In genomic region chr6:52011559-52012408, GRCm38 (mm10) we compare ENCODE assay signal across 8 mouse cellular contexts. TPM values are rescaled to one million over a fixed set of nuclear protein-coding genes. Genes with fewer than 3 reads are reported as not detected.
A peak's percentile ranks its signal among the peaks of the same experiment; 100 is the strongest.
DNase-seq lines count a peak whose midpoint lies in the region; ATAC-seq and TF ChIP-seq lines count a peak whose summit lies in the region.

No protein-coding gene starts in this region.

- no peak for TF ChIP-seq CTCF in kidney, postnatal 0 days (IDR thresholded peaks at IDR 0.05; ENCODE audit: low read depth)

- DNase-seq in kidney, postnatal 0 days (ENCODE audit: low spot score): peak; percentile 77
- no peak for DNase-seq in kidney, postnatal 25 days
- DNase-seq in WW6 (ENCODE audit: low read depth, low spot score): peak; percentile 57
- peak; percentile 21 for DNase-seq in skeletal muscle tissue, adult 2 months (ENCODE audit: low read depth, low spot score)
- DNase-seq in frontal cortex, postnatal 10 days (ENCODE audit: low spot score in 2 of 2): no peak
- DNase-seq in retina, embryonic 14.5 days (ENCODE audit: low spot score): no peak

- H3K4me1 ChIP-seq in kidney, postnatal 0 days (replicated peaks; ENCODE audit: insufficient read depth, low read length): no peaks in the 10 kb centered on the region
- peaks cover 3% of the 10 kb centered on the region; the same call in 1 of the 2 replicates for H3K4me1 ChIP-seq in heart, embryonic 16.5 days (ENCODE audit: control insufficient read depth, insufficient read depth, low read length)
- H3K4me1 ChIP-seq in liver, embryonic 16.5 days (ENCODE audit: control insufficient read depth, low read depth, low read length): no peaks in the 10 kb centered on the region; the same call in 1 of the 2 replicates

- H3K4me2 ChIP-seq in kidney, postnatal 0 days (ENCODE audit: low read length): peak overlapping the region; percentile 69
- peak overlapping the region; percentile 89 for H3K4me2 ChIP-seq in heart, embryonic 16.5 days (ENCODE audit: low read depth, low read length)
- peak overlapping the region; percentile 78 for H3K4me2 ChIP-seq in liver, embryonic 16.5 days (ENCODE audit: low read depth, low read length)

- no peaks in the 10 kb centered on the region for H3K9me3 ChIP-seq in kidney, postnatal 0 days (replicated peaks; ENCODE audit: low read length)
- H3K9me3 ChIP-seq in heart, embryonic 16.5 days (replicated peaks; ENCODE audit: control insufficient read depth, low read length): no peaks in the 10 kb centered on the region
- no peaks in the 10 kb centered on the region for H3K9me3 ChIP-seq in liver, embryonic 16.5 days (replicated peaks; ENCODE audit: control insufficient read depth, low read length)

- H3K27me3 ChIP-seq in kidney, postnatal 0 days (ENCODE audit: insufficient read depth, low read length): 0 out of 2 replicates have a peak, but pooled peaks cover 3% of the 10 kb centered on the region
- H3K27me3 ChIP-seq in heart, embryonic 16.5 days (ENCODE audit: control insufficient read depth, insufficient read depth, low read length): peaks cover 36% of the 10 kb centered on the region
- H3K27me3 ChIP-seq in liver, embryonic 16.5 days (ENCODE audit: control insufficient read depth, insufficient read depth, low read depth, low read length): peaks cover 20% of the 10 kb centered on the region

- no peaks in the 10 kb centered on the region for H3K36me3 ChIP-seq in kidney, postnatal 0 days (ENCODE audit: insufficient read depth, low read length)
- no peaks in the 10 kb centered on the region for H3K36me3 ChIP-seq in heart, embryonic 16.5 days (ENCODE audit: control insufficient read depth, insufficient read depth)
- no peaks in the 10 kb centered on the region for H3K36me3 ChIP-seq in liver, embryonic 16.5 days (ENCODE audit: control insufficient read depth, insufficient read depth)

- peak overlapping the region; percentile 74 for H3K4me3 ChIP-seq in kidney, postnatal 0 days (replicated peaks; ENCODE audit: low read depth, low read length)
- peak overlapping the region; percentile 90 for H3K4me3 ChIP-seq in heart, embryonic 16.5 days (ENCODE audit: low read length)
- H3K4me3 ChIP-seq in liver, embryonic 16.5 days (ENCODE audit: low read depth, low read length): peak overlapping the region; percentile 77

- WGBS in kidney, postnatal 0 days: 7% methylated on average over 26 of the region's 26 CpGs
- WGBS in heart, embryonic 16.5 days: 6% methylated on average over 26 of the region's 26 CpGs
- WGBS in liver, embryonic 16.5 days (ENCODE audit: insufficient replicate concordance): 2% methylated on average over 26 of the region's 26 CpGs

- ATAC-seq in kidney, postnatal 0 days (replicated peaks; ENCODE audit: low FRiP score, low read depth): peak; percentile 85
- ATAC-seq in heart, embryonic 16.5 days (replicated peaks; ENCODE audit: extremely low read depth, insufficient read depth, low FRiP score): peak; percentile 67
- ATAC-seq in liver, embryonic 16.5 days (ENCODE audit: low read depth): peak; percentile 64

- H3K27ac ChIP-seq in kidney, postnatal 0 days: peak overlapping the region; percentile 73; the same call in 1 of the 2 replicates
- peak overlapping the region; percentile 59; the same call in 1 of the 2 replicates for H3K27ac ChIP-seq in heart, embryonic 16.5 days (ENCODE audit: low read length)
- peak overlapping the region; percentile 69 for H3K27ac ChIP-seq in liver, embryonic 16.5 days (ENCODE audit: low read length)

- peak overlapping the region; percentile 61; the same call in 1 of the 2 replicates for H3K9ac ChIP-seq in kidney, postnatal 0 days (ENCODE audit: low read depth, low read length)
- peak overlapping the region; percentile 81 for H3K9ac ChIP-seq in heart, embryonic 16.5 days (ENCODE audit: low read length)
- peak overlapping the region; percentile 71 for H3K9ac ChIP-seq in liver, embryonic 16.5 days (ENCODE audit: low read depth, low read length)

RNA-seq across cellular contexts. Expression of gene Skap2, which starts 0.6 kb away (rescaled TPM):
- 35.6 and 37.0 TPM in 2 replicates for polyA plus RNA-seq in kidney, postnatal 0 days (2015; fragmentation: Nextera tagmentation; extraction: Ambion mirVana)
- polyA plus RNA-seq in heart, embryonic 16.5 days (2015; fragmentation: Nextera tagmentation; extraction: Ambion mirVana): 15.9 and 17.0 TPM in 2 replicates
- 16.1 and 17.9 TPM in 2 replicates for polyA plus RNA-seq in liver, embryonic 16.5 days (2015; fragmentation: Nextera tagmentation; extraction: Ambion mirVana)

Comparison
In these comparisons a context has a peak if more than half of its experiments do, and no peak if none do; other contexts are left out.
1. DNase-seq: peak in kidney, postnatal 0 days (single experiment), WW6 (single experiment) and skeletal muscle tissue, adult 2 months (single experiment); none in kidney, postnatal 25 days (0 of 2), frontal cortex, postnatal 10 days (0 of 2) and retina, embryonic 14.5 days (single experiment).
2. Peak in every context shown above with its lines, with median percentiles within 50 percentile points of each other: ATAC-seq, H3K27ac ChIP-seq, H3K4me2 ChIP-seq, H3K4me3 ChIP-seq and H3K9ac ChIP-seq.